Mouse (Mus musculus) thymus, adult 2 months (tissue): ENCODE results near the gene 1810046K07Rik. TPM values are rescaled to one million over a fixed set of nuclear protein-coding genes. Genes with fewer than 3 reads are reported as not detected.

Source experiments
- DNase-seq: peaks from one replicate; pipeline ENCODE4 v3.0.0; 2021
- H3K27ac ChIP-seq: fragments of 200-500 bp; 2 replicates; pipeline ENCODE4 v1.5.1; 2012; ENCODE audit warnings: low read length, control low read depth; ENCODE audit not compliant: control insufficient read depth, insufficient read depth
- H3K27me3 ChIP-seq: fragments of 200-500 bp; 2 replicates; pipeline ENCODE4 v1.6.1; 2012; ENCODE audit warnings: mild to moderate bottlenecking, low read length, moderate library complexity, mixed read lengths; ENCODE audit not compliant: control insufficient read depth, insufficient read depth
- H3K36me3 ChIP-seq: fragments of 200-500 bp; 2 replicates; pipeline ENCODE4 v1.6.1; 2012; ENCODE audit warnings: mild to moderate bottlenecking, low read length, moderate library complexity; ENCODE audit not compliant: control insufficient read depth, insufficient read depth
- H3K4me1 ChIP-seq: fragments of 200-500 bp; replicated peaks from 2 replicates; pipeline ENCODE4 v1.6.1; 2012; ENCODE audit warnings: low read length; ENCODE audit not compliant: control insufficient read depth, insufficient read depth
- H3K4me3 ChIP-seq: fragments of 200-500 bp; 2 replicates; pipeline ENCODE4 v1.5.1; 2012; ENCODE audit warnings: mild to moderate bottlenecking, low read length, control low read depth, moderate library complexity; ENCODE audit not compliant: control insufficient read depth, insufficient read depth
- CTCF ChIP-seq: fragments of 200-500 bp; IDR thresholded peaks from 2 replicates; pipeline ENCODE4 v1.5.1; 2012; ENCODE audit warnings: mild to moderate bottlenecking, control low read depth, low read length, moderate library complexity, borderline replicate concordance; ENCODE audit not compliant: control insufficient read depth, poor library complexity, insufficient read depth; ENCODE audit errors: extremely low read depth
- POLR2A ChIP-seq: fragments of 200-500 bp; IDR thresholded peaks from 2 replicates; pipeline ENCODE4 v1.6.1; 2012; ENCODE audit warnings: mild to moderate bottlenecking, low read length, control low read depth, moderate library complexity; ENCODE audit not compliant: control insufficient read depth, poor library complexity, insufficient read depth; ENCODE audit errors: extremely low read depth
- WGBS: fragments of 180-500 bp; shearing (Covaris S2); methylation state at CpG from one replicate; pipeline ENCODE4 v1.1.7; 2018; 5-methylcytosine and 5-hydroxymethylcytosine counted together
- polyA plus RNA-seq: library from polyadenylated mRNA; depleted of rRNA; stranded (reverse); fragments of >200 nt; gene quantifications from 2 replicates; pipeline ENCODE4 v1.2.3, GENCODE M21; 2012

1810046K07Rik gene
- polyA plus RNA-seq, 1 experiment, result 5.1 TPM

DNA sequence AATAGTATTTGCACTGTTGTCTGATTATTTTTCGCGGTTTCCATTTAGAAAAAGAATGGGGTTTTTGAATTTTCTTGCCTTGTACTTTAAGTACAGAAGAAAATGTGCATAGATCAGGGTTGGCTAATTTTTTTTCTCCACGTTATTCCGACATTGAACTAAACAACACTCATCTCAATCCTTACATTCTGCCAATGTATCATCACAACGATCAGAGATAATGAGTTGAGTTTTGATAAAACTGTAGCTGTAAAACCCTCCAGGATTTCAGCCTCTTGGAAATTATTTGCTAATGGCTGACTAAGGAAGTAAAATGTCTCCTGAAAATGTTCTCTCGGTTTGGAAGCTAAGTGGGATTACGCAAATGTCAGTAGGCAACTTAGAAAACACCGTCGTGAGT lies 17.1 kb upstream of the 1810046K07Rik start:
- Histone ChIP-seq H3K27me3 (no peaks in the 10 kb centered on the region), H3K36me3 (no peaks in the 10 kb centered on the region), H3K4me1 (no peaks in the 10 kb centered on the region), H3K4me3 (no peak overlapping the region), H3K27ac (no peak overlapping the region)
- 96% methylated on average over 9 of the region's 9 CpGs for WGBS
- no peak for DNase-seq
- TF ChIP-seq CTCF, result no peak
- no peak for TF ChIP-seq POLR2A

DNA sequence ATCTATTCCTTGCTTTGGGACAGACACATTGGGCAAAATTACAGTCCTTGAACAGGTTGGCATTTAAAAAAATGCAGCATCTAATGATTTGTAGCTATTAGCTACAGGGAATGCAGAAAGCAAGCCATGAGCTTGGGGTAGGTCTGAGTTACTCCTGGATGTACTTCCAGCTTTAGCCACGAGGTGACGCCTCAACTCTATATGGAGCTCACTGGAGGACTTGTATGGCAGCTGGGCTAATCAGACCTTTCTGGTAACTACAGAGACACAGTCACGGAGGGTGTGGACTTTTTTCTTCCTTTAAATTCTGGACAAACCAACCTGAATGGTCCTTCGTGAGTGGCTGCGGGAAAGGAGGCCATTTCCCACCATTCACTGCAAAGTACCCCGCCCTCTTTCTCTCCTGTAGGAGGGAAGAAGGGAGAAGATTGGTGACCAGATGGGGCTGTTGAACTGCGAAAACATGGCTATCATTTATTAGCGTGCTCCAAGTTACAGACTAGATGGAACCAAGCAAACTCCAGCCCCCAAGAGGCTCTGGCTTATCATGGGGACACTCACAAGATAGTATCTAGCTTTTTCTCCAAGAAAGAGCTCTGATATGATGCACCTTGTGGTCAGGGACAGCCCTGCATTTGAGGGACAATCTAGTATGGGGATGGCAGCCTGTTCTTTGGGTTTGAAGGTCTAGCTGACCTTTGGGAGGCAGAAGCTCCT lies 6.7 kb upstream of the 1810046K07Rik start:
- Histone ChIP-seq H3K27ac (no peak overlapping the region), H3K36me3 (no peaks in the 10 kb centered on the region), H3K4me1 (peaks cover 4% of the 10 kb centered on the region; the same call in 1 of the 2 replicates), H3K4me3 (no peak overlapping the region), H3K27me3 (no peaks in the 10 kb centered on the region)
- peak; percentile 82 for DNase-seq
- no peak for TF ChIP-seq POLR2A
- TF ChIP-seq CTCF, result no peak
- WGBS, result 24% methylated on average over 8 of the region's 8 CpGs

DNA sequence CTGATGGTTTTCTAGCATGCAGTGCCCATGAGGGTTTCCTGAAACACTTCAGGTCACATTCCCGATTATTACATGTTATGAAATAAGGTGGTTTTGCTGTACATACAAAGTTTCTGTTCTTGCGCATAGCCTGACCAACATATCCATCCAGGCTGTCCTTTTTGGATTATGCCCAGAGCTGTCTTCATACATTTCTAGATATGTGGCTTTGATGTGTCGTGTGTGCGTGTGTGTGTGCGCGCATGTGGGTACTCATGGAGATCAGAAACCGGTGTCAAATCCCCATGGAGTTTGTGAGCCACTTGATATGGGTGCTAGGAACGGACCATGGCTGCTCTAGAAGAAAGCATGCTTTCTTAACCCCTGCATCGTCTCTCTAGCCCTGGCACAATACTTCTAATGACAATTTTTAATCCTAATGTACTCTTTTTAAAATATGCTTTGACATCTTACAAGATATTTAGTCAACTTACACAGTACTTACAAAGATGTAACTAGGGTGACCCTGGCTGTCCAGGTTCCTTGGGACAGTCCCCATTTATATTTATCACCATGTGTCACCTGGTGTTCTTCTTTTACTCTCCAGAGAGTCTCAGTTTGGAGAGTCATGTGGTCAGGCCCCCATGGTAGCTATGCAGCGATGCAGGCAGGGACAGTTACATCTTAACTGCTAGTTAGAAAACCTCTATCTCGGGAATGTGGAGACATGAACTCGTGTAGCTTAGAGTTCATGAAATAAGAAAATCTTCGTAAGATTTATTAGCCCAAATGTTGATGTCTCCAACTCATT lies 2.9 kb upstream of the 1810046K07Rik start:
- TF ChIP-seq POLR2A, result no peak
- TF ChIP-seq CTCF, result no peak
- H3K27me3 ChIP-seq, result no peaks in the 10 kb centered on the region
- H3K27ac ChIP-seq, result no peak overlapping the region
- 90% methylated on average over 13 of the region's 13 CpGs for WGBS
- peaks cover 4% of the 10 kb centered on the region; the same call in 1 of the 2 replicates for H3K4me1 ChIP-seq
- no peak for DNase-seq
- H3K4me3 ChIP-seq, result no peak overlapping the region
- no peaks in the 10 kb centered on the region for H3K36me3 ChIP-seq

DNA sequence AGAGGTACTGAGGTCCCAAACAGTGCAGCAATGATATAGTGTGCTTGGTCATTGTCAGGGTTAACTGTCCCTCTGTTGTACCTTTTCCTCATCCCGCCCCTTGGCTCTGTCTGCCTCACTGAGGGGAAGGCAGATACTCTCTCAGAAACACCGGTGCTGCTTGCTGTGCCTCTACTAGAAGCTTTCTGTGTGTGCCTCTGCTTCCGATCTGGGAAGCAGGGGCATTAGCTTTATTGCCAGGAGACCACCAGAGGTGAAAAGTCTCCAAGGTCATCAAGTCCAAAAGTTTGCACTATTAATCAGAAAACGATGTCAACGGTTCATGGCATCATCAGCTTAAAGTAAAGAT lies 1.2 kb downstream of the 1810046K07Rik start:
- TF ChIP-seq POLR2A (no peak), CTCF (no peak)
- 88% methylated on average over 5 of the region's 5 CpGs for WGBS
- DNase-seq, result no peak
- Histone ChIP-seq H3K4me1 (no peaks in the 10 kb centered on the region), H3K36me3 (no peaks in the 10 kb centered on the region), H3K27ac (no peak overlapping the region), H3K4me3 (no peak overlapping the region), H3K27me3 (no peaks in the 10 kb centered on the region)

DNA sequence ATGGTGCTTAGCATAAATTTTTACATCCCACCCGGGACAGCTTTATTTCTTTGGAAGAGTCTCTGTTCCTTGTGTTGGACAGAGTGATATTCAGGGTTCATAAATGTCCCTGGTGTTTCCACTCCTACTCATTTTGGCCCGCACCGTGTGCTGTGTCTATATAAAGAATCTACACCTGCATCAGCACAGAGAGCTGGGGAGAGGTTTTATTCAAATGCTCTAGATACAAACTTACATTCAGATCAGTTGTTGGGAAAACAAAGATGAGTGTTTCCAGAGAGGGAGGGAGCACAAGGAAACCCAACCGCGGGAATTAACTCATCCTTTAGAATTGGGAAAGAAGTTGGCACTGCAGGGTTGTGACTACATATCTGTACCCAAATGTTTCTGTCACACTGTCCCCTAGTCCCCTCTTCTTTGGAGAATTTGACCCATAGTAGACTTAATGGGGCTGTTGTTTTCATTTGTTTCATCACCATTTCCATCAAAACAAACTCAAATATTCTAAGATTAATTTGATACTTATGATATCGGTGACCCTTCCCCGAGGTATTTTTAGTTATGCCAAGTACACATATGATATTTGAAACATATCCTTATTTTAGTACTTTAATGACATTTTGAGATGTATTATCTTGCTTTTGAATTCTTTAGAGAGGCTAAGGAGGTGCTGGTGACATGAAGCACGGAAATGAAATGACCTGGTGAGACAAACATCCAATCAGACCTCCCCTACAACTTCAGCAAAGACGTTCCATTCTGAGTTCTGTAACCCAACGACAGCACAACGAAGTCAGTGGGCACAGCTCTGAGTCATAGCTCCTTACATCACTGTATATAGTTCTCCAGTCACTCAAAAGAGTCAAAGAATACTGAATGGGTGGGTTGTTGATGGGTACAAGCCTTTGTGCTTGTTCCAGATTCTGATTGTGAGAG lies 1.8 kb downstream of the 1810046K07Rik start:
- TF ChIP-seq POLR2A (no peak), CTCF (no peak)
- H3K4me1 ChIP-seq, result no peaks in the 10 kb centered on the region
- WGBS, result 88% methylated on average over 11 of the region's 11 CpGs
- no peaks in the 10 kb centered on the region for H3K27me3 ChIP-seq
- H3K27ac ChIP-seq, result no peak overlapping the region
- H3K4me3 ChIP-seq, result no peak overlapping the region
- no peak for DNase-seq
- no peaks in the 10 kb centered on the region for H3K36me3 ChIP-seq
